Mouse (Mus musculus): Measurements from ENCODE around the gene Iqsec2.
"Not testable (repeated sequence)": the region's sequence is repeated elsewhere in the genome, so short reads cannot be mapped to it uniquely, and the experiment has no call there.

The Iqsec2 gene

GRCm38 (mm10) chrX:152178843-152179545, 34.9 kb downstream of the Iqsec2 start:
- no peak for DNase-seq (ENCODE audit: low spot score in 2 of 2)

- DNase-seq (ENCODE audit: low spot score in 2 of 2): no peak
Observed at GRCm38 (mm10) chrX:152179670-152180656, 35.9 kb downstream of the Iqsec2 start.

GRCm38 (mm10) chrX:152187151-152187550, 43.1 kb downstream of the Iqsec2 start:
- DNase-seq (ENCODE audit: low spot score in 2 of 2): no peak

DNA sequence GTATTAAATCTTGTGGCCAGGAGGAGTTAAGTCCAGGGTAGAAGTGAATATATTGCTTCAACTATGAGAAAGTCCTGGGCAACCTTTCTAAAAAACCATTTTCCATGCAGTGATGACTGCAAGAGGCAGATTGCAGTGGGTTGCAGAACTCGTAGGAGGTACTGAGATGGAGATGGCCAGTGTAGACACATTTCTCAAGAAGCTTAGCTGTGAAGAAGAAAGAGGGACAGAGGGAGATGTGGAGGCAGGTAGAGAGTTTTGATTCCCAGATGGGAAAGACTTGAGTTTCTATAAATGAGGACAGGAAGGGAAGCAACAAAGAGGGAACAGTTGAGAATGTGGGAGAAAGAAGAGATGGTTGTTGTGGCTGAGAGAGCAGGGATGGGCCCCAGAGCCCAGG, 47.2 kb downstream of the Iqsec2 start:
- no peak for DNase-seq (ENCODE audit: low spot score in 2 of 2)

DNA sequence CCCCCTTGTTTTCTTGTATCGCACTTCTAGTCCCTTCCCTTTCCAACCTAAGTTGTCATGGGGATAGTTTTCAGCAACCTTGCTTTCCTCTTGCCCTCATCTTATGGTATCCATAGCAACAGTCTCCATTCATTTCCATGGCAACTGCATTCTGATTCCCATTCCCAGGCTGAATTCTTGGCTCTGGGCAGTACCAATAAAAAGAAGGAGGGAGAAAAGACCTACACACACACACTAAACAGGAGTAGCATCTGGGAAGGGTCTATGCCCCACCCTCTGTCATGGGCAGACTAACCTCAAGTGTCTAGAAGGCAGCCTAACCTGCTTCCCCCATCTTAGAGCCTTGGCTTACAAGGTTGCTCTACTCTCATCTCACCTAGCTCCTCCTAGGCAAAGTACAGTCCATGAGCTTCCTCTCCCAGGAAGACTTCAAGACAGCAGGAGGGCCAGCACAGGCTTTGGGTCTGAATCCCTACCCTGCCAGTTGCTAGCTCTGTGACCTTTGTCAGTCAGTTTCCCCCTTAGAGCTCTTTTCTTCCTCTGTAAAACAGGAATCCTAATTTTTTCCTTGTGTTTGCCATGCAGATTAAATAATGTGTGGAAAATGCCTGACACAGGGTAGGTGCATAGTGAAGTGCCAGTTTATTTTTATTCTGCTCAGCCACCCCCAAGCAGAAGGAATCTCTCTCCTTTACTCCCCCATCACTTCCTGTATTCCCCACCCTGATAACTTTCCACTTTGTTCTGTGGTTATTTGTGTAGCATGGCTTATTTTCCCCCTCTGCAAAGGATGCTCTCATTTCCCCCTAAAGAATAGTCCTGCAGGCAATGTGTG, 54.0 kb downstream of the Iqsec2 start:
- DNase-seq (ENCODE audit: low spot score in 2 of 2): no peak

- DNase-seq (ENCODE audit: low spot score in 2 of 2): no peak
Observed at GRCm38 (mm10) chrX:152201737-152202421, 57.8 kb downstream of the Iqsec2 start.

- no peak for DNase-seq (ENCODE audit: low spot score in 2 of 2)
Observed at GRCm38 (mm10) chrX:152202422-152203103, 58.5 kb downstream of the Iqsec2 start.

DNA sequence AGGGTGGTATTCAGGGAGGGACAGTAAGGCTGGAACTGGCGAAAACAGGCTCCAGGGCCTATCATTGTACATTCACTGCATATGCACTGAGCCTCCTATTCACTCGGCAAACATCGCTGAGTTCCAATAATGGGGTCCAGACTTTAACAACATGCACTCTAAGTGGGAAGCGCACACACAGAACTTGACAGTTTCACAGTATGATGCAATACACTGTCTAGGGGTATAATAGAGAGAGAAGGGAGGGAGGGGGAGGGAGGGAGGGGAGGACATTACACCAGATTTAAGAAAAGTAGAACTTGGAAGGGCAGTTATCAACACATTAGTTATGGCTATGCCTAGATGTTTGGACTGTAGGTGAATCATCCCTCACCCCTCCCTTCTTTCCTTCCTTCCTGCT, 59.2 kb downstream of the Iqsec2 start:
- DNase-seq (ENCODE audit: low spot score in 2 of 2): no peak

DNA sequence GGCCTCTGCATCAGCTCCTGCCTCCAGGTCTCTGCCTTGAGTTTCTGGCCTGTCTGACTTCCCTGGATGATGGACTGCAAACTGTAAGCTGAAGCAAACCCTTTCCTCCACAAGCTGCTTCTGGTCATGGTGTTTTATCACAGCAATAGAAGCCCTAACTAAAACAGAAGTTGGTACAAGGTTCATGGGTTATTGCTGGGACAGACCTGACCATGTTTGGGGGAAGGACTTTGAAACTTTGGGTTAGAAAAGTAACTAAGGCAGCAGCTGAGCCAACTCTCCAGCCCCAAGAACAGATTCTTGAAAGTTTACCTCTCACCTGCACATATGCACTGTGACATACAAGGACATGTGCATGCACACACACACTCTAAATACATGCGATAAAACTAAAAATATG, 61.4 kb downstream of the Iqsec2 start:
- DNase-seq (ENCODE audit: low spot score in 2 of 2): no peak

GRCm38 (mm10) chrX:152214703-152215102, 70.6 kb downstream of the Iqsec2 start:
- DNase-seq (ENCODE audit: low spot score in 2 of 2): no peak

DNA sequence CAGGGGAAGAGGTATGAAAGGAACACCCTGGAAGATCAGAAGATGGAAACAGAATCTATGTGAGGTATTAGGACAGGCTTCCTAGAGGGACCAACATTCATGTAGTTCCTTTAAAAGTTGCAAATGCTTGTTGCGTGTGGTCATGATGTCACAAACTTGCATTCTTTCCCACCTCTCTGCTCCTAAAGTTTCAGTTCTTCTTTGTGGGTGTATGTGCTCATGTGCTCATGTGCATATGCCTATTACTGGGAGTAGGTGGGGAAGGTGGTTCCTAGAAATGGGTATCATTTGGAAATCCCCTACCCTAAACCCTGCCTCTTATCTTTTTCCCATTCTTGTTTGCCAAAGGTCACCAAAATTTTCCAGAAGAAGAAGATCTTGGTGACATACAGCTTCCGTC, 74.5 kb downstream of the Iqsec2 start:
- no peak for DNase-seq (ENCODE audit: low spot score in 2 of 2)

GRCm38 (mm10) chrX:152221721-152222120, 77.7 kb downstream of the Iqsec2 start:
- DNase-seq (ENCODE audit: low spot score in 2 of 2): no peak

- no peak for DNase-seq (ENCODE audit: low spot score in 2 of 2)
Observed at GRCm38 (mm10) chrX:152222226-152222625, 78.2 kb downstream of the Iqsec2 start.

GRCm38 (mm10) chrX:152223313-152223712, 79.2 kb downstream of the Iqsec2 start:
- DNase-seq (ENCODE audit: low spot score in 2 of 2): no peak

DNA sequence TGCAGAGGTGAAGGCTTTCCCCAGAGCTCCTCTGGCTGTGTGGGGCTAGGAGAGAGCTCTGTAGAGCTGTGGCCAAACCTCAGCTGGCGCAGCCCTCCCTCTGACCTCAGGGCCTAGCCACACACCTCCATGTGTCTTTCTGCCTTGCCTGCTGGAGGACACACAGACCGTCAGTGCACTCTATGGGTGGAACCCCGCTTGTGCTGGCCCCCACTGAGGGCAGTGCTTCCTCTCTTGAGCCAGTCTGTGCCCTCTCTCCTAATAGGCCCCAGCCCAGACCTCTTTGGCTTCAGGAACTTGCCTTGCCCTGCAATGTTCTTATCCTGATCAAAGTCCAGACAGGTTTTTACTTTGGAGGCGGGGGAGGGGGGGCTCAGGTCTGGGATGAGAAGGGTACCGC, 80.2 kb downstream of the Iqsec2 start:
- DNase-seq (ENCODE audit: low spot score in 2 of 2): no peak

DNA sequence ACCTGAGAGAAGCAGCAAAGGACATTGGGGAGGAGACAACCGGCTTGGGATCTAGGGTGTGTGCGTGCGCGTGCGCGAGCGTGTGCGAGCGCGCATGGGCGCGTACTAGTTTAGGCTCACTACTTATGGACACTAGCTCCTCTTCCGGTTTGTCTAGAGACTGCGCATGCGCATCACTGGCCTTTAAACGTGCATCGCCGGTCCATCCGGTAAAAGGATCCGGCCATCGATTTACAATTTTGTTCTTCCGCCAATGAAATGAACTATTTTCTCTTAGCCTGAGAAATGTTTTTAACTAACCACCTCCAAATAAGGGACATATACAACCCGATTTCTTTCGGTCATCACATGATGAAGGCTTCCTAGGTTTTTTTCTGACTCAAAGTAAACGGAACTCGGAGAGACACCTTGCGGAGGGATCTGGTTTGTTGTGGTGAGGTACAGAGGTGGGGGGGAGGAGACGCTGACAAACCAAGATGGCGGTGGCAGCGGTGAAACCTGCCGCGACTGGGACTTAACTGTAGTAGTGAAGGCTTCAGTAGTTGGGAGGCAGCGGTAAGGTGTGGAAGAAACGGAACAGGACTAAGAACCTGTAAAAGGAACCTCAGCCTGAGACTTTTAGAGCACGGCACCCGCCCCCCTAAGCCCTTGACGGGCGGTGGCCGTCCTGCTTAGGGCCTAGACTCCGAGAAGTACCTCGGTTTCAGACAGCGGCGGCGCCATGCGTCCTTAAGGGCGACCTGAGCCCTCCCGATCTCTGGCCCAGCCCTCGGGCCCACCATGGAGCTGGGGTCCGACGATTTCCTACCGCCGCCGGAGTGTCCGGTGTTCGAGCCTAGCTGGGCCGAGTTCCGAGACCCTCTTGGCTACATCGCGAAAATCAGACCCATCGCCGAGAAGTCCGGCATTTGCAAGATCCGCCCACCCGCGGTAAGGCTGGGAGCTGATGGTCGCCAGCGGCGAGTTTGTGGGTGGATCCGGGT, 89.0 kb downstream of the Iqsec2 start, which contains the start of gene Kdm5c:
Gene Kdm5c, plus strand, starts transcription at position 240 of the 983 bp plus-strand sequence.
- DNase-seq (ENCODE audit: low spot score in 2 of 2): peak; percentile 82 to 95

DNA sequence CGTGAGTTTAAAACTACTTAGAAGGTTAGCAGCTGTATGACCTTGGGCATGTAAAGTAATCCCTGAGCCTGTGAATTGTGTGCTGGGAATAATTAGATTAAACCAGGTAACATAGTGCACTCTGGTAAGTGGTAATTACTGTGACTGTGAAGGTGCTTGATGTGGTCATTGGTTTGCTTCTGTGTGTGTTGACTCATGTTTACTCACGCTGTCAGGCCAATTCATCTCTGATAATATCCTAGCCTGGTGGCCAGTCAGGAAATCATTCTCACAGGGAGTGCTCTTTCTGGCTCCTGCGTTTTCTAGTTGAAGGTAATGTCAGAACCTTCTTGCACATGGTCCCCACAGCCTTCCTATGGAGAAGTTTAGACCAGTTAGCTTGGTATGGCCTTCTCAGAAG, 90.1 kb downstream of the Iqsec2 start:
- DNase-seq (ENCODE audit: low spot score in 2 of 2): no peak

DNA sequence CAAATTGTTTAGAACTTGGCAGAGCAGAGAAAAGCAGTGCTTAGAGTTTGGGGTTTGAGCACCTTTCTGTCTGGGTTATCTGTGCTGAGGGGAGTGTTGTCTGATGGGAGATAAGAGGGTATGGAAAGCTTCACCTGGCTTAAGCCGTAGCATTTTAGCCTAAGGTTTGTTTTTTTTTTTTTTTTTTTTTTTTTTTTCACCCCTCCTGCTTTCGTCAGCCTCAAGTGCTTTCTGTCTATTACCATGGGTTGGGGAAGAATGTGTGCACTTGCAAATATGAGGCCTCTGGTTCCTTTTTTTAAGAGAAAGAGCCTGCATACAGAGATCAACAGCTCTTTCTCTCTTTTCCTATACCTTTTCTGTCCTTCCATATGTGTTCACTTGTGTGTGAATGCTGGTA, 91.7 kb downstream of the Iqsec2 start:
- DNase-seq (ENCODE audit: low spot score in 2 of 2): no peak

DNA sequence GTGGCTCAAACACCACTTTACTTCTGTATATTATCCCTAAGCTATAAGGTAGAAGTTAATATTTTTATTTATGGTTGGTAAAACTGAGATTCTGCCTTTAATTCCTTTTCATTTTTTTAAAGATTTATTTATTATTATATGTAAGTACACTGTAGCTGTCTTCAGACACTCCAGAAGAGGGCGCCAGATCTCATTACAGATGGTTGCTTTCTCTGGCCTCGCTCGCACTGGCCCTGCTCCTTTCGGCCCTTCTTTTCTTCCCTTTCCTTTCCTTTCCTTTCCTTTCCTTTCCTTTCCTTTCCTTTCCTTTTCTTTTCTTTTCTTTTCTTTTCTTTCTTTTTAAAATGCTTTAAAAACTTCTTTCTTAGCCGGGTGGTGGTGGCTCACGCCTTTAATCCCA, 99.1 kb downstream of the Iqsec2 start:
- DNase-seq (ENCODE audit: low spot score in 2 of 2): not testable (repeated sequence)
